Mouse (Mus musculus) gastrocnemius, postnatal 36 days (tissue): ENCODE results near the gene Lyl1. TPM values are rescaled to one million over a fixed set of nuclear protein-coding genes. Genes with fewer than 3 reads are reported as not detected.
A peak's percentile ranks its signal among the peaks of the same experiment; 100 is the strongest.

Experiments used
- DNase-seq, 2 experiments: peaks; one replicate each; pipeline ENCODE4 v3.0.0; 2022
- intact Hi-C: fragments of 180-260 bp; cut with DNase I; formaldehyde crosslinking; loops from one replicate; pipeline ENCODE4 v1.15.1; 2025
- total RNA-seq, 2 experiments: library from RNA; stranded (reverse); gene quantifications; 2 replicates each; pipeline ENCODE4 v1.2.3; 2021

The Lyl1 gene
- total RNA-seq, 2 experiments from 2014 or later, result 0.96 to 1.4 TPM

DNA sequence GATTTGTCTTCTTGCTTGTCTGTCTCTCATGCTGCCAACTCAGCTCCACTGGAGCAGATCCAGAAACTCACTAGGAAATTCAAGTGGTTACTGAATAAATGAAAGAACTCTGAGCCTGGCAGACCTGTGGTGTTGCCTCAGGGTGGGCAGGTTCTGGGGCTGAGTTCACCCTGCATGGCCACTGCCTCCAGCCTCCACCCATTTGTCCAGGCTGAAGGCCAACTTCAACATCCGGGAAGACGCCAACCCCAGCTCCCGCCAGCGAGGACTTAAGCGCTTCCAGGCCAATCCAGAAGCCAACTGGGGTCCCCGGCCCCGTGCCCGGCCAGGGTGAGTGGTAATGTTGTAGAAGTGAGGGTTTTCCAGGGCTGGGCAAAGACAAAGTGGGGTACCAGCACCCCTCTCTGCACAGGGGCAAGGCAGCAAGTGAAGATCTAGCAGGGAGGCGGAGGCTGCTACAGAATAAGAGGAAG, 2.3 kb upstream of the Lyl1 start:
- intact Hi-C loops, result loop anchor here (2.0 kb wide), 1 partner anchor 112 kb away; no protein-coding TSS in a partner anchor

DNA sequence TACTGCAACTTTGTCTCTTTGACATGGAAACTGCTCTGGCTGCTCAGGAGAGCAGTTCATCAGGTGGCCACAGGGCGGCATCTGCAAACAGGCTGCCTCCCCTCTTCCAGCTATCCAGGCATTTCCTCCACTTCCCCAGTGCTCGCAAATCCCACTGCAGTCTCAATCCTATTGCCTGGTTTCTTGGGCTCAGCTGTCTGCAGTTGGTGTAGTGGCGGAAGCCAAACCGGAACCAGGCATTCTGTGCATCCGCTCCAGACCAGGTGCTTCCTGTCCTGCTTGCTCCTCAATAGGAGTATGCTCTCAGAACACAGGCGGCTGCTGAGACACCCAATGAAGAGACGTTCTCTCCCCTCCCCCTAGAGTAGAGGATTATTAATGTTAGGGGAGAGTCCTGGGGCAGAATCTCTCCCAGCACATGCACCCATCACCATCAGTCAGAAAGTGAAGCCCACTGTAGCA, 1.4 kb upstream of the Lyl1 start:
- intact Hi-C loops, result loop anchor here (2.0 to 5.0 kb wide), 2 partner anchors 38 to 111 kb away; partner anchors contain the start of gene Ier2
- DNase-seq, result peak; percentile 57 to 61

More for the DNA sequence above, 2.3 kb upstream of the Lyl1 start:
- DNase-seq, result peak; percentile 61 to 73

DNA sequence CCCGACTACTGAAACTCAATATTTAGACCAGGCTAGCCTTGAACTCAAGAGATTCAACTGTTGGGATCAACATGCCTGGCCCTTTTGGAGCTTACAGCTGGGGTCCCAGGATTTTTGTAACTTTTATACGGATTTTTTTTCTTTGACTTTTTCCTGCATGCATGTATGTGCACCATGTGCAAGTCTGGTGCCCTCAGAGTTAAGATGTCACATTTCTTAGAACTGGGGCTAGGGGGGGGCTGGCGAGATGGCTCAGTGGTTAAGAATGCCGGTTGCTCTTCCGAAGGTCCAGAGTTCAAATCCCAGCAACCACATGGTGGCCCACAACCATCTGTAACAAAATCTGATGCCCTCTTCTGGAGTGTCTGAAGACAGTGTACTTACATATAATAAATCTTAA, 731 bp upstream of the Lyl1 start:
- intact Hi-C loops, result loop anchor here (5.0 kb wide), 1 partner anchor 38 kb away; the partner anchor contains the start of gene Ier2

DNA sequence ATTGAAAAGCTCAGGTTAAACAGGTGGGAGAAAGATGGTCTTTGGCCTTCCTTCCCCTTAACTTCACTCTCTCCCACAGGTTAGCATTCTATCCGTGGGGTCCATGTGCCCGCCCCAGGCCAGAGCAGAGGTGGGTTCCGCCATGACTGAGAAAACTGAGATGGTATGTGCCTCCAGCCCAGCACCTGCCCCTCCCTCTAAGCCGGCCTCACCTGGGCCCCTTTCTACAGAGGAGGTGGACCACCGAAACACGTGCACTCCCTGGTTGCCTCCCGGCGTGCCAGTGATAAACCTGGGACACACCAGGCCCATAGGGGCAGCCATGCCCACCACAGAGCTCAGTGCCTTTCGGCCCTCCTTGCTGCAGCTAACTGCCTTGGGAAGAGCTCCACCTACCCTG, 1.3 kb downstream of the Lyl1 start:
- intact Hi-C loops, result loop anchor here (5.0 kb wide), 1 partner anchor 40 kb away; the partner anchor contains the start of gene Ier2
- DNase-seq, result no peak

More for the DNA sequence above, 731 bp upstream of the Lyl1 start:
- DNase-seq, result no peak

DNA sequence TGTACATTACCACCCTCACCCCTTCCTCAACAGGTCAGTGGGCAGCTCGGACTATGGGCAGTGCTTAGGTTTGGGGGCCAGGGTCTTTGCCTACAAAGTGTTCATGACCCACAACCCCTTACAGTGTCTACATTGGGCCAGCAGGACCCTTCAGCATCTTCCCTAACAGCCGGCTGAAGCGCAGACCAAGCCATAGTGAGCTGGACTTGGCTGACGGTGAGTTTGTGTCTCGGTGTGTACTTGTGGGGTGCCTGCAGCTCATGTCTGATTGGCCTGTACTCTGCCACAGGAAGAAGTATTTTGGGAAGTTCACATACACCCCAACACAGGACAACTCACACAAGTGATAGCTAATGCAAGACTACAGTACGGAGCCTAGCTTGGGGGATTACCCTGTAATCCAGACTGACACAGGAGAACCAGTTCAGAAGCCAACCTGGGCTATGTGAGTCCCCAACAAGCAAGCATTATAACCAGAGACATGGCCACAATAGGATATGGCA, 1.8 kb downstream of the Lyl1 start:
- DNase-seq, result no peak
- intact Hi-C loops, result loop anchor here (5.0 kb wide), 1 partner anchor 41 kb away; the partner anchor contains the start of gene Ier2

DNA sequence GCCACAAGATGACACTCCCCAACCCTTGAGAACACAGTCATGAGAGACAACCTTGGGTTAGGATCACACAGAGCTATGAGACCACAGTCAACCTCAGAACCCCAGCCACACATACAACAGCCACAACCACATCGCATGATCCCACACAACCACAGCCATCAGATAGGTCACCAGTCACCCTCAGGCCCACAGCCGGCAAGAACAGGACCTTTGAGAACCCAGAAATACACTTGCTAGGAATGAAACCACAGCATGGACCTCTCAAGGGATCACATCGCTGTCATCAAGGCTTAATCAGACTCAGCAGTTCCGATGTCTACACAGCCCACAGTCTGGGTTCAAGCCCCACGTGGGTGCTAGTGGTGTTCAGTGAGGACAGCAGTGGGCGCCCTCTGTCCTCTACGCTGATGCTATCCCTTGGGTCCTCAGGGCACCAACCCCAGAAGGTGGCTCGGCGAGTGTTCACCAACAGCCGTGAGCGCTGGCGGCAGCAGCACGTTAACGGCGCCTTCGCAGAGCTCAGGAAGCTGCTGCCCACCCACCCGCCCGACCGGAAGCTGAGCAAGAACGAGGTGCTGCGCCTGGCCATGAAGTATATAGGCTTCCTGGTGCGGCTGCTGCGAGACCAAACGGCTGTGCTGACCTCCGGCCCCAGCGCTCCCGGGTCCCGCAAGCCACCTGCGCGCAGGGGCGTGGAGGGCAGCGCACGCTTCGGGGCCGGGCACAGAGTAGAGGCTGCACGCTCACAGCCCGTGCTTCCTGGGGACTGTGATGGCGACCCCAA, 2.4 kb downstream of the Lyl1 start:
- intact Hi-C loops, result loop anchor here (5.0 kb wide), 1 partner anchor 41 kb away; the partner anchor contains the start of gene Ier2
- peak in 1 of 2 experiments; percentile 21 for DNase-seq

DNA sequence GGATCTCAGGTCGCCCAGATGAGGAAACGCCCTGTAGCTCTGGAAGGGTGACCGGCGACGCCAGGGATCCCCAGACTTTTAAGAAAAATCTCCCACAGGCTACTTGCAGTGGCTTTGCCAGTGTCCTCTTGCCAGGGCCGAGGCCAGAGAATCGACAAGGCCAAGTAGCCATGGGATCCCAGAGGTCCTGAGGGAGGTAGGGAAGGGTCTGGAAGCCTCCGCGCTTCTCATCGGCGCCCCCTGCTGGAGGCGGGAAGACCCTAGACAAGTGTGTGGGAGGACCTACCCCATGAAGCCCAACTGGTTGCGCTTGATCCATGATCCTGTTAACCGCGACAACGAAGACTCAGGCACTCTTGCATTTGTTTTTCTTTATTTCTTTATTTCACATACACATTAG, 3.1 kb downstream of the Lyl1 start:
- intact Hi-C loops, result loop anchor here (5.0 kb wide), 1 partner anchor 42 kb away; the partner anchor contains the start of gene Ier2
- peak; percentile 77 to 79 for DNase-seq

DNA sequence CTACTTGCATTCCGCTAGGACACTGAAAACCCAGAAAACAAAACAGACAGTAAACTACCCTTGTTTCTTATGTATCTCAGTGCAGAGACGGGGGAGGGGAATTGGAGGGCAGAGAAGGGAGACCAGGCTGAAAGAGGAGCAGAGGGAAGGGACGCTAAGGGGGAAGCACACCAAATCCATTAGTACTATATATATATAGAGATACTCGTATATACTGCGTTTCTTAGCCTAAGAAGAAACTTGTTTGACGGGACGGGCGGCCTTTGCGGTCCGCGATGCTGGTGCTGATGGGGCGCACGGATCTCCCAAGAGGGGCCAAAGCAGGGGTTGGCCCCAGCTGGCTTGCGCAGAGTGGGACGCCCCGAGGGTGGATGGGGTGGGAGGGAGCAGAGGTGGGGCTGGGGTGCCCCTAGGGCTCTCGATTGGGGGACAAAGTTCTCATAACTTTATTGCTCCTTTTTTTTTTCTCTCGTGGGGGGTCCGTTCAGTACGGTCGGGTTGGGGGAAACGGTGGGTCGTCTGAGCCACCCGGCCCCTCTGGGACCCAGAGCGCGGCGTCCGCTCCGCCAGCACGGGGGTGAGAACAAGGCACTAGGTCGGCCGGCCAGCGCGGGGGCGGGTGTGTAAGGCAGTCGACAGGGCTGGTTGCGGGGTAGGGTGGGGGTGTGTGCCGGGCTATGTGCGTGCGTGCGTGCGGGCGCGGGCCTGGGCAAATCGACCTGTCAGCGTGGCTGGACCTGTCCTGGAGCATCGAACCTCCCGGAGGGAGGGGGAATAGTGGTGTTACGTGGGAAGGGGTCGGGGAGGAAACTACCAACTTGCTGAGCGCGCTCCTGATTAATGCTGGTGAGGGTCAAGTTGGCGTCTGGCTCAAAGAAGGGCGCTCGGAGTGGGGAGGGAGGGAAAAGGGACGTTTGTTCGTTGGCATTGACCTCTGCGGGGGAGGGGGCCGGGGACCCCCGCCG, 3.9 kb downstream of the Lyl1 start:
- intact Hi-C loops, result loop anchor here (5.0 kb wide), 1 partner anchor 43 kb away; the partner anchor contains the start of gene Ier2
- peak in 1 of 2 experiments; percentile 44 for DNase-seq

DNA sequence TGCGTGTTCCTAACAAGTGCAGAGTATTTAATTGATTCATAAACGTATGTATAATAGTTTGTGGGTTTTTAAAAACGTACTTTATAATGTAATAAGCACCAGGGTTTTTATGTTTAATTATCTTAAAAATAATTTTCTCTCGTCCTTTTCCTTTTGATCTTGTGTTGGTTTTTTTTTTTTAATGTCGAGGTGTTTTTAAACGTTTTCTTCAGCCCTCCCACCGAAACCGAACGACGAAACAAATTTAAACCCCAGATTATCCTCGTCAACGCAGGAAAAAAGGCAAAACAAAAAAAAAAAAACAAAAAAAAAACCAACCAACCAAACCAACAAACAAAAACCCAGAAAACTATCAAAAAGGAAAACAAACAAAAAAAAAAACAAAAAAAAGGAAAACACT, 4.7 kb downstream of the Lyl1 start:
- intact Hi-C loops, result no loop called here
- DNase-seq, result no peak

DNA sequence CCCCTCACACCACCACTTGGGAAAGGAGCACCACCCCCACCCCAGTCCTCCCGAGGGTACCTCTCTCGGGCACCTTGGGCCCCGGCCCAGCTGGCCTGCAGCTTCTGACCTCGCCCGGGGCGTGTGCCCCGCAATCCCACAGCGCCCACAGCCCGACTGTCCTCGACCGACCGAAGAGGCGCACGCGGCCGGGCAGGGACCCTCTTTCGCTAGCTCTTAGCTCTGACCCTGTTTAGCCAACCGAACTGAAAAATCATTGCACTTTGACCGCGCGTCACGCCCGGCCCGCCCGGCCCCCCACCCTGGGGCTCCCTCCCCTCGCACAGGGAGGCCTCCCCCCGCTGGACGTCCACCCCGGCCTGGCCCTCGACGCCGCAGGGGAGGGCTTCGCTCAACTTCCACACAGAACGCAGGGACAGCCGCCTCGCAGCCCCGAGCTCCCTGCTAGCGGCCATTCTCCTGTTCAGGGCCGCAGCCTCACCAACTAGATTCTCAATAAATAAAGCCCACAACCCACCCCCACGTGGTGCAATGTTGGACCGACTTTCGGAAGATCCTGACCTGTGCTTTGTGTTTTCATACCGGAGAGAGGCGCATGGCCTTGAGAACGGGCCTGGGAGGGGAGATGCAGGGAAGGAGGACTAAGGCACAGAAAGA, 5.5 kb downstream of the Lyl1 start:
- peak; percentile 43 to 55 for DNase-seq
- intact Hi-C loops, result no loop called here

DNA sequence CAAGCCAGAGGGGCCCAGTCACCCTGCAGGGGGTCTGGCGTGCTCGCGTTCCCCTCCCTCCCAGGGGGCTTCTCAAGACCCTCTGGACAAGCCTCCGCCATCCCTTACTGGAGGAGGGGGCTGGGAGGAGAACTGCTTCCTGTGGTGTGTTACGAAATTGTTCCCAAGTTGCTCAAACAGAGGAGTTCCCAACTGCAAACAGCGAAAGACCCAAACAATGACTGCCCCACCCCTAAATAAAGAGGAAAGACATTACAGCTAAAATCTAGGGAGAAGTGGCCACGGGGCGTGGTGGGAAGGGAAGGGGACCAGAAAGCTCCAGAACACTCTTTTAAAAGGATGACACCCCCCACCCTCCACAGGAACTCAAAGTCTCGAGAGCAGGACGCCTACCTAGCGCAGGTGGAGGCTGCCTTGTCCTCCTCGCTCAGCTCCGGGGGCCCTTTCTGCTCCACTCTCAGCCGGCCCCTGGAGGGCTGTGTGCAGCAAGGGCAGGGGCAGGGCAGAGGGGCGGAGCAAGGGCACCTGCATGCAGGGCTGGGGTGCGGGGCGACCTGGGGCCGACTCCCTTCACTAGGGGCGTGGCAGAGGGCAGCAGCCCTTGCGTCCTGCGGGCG, 6.1 kb downstream of the Lyl1 start:
- intact Hi-C loops, result no loop called here
- DNase-seq, result peak; percentile 39 to 49

DNA sequence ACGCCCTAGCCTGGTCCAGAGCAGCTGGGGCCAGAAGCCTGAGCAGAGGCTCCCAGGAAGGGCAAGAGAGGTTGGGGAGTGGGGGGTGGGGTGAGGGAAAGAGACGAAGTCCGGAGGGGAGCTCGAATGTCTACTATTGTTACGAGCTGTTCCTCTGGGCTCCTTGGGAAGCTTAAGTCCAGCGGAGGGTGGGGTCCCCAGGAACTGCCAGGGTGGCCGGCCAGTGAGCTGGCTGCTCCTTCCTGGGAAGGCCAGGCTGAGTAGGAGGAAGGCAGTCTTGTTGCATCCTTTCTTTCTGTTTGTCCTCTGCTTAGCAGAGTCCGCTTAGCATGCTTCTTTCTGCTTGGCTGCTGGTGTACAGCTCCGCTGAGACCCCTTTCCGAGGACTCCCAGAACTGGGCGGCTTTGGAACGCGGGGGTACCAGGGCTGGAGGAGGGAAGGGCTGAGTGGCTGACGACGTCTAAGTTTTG, 6.8 kb downstream of the Lyl1 start:
- intact Hi-C loops, result no loop called here
- DNase-seq, result peak; percentile 42 to 57

DNA sequence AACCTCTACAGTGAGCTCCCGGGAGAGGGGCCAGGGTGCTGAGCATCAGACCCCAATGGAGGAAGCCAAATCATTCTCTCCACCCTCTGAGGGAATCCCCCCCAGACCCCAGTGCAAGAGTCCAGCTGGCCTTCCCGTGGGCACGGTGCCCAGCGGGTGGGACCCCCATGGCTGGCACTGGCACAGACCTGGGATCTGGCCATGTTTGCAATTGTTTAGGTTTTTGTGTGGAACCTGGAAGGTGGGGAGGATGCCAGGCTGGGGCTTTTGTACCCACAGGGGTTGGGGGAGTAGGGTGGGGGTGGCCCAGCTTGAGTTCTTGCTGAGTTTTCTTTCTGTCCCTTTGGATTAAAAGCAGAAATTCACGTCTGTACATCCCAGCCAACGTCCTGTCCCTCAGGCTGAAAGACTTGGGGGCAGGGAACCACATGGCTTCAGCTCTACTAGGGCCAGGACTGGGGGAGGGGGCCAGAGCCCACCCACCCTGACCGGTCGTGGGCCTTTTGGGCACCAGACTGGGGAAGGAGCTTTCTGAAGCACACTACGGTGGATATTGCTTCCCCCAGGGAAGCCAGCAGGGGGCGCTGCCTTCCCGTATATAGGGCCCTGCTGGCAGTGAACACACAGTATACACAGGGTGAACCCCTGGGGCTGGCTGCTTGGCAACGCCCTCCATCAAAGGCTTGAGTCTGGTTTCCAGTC, 7.7 kb downstream of the Lyl1 start:
- DNase-seq, result peak; percentile 83 to 89
- intact Hi-C loops, result loop anchor here (1.0 kb wide), 1 partner anchor 102 kb away; no protein-coding TSS in a partner anchor

DNA sequence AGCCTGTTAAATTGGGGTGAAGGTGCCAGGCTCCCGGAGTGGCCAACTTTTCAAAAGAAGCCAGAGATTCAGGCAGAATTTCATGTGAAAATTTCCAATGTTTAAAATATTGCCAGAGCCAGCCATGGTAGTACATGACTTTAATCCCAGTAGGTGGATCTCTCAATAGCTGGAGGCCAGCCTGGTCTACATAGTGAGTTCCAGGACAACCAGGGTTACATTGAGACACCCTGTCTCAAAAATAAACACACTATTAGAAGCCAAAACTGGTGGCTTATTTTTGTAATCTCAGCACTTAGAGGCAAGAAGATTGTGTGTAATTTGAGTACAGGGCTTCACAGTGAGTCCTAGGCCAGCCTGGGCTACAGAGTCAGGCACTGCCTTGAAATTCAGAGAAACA, 8.7 kb downstream of the Lyl1 start:
- intact Hi-C loops, result loop anchor here (1.0 kb wide), 1 partner anchor 101 kb away; no protein-coding TSS in a partner anchor
- no peak for DNase-seq

DNA sequence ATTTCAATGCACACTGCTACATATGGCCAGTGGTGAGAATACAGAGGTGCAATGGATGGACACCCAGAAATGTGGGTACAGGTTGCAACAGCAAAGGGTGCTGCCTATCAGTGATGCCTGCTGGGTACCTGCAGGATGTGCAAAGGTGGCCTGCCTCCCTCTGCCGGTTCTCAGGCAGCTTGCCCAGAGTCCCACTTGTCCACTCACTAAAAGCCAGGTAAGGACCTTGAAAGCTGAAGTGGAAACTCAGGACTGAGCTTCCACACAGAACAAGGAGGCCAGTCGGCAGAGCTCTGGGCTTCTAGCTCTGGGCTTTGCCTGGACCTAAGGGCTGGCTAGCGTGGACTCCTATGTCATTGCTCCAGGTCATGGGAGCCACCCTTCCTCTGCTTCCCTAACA, 10.1 kb downstream of the Lyl1 start:
- intact Hi-C loops, result no loop called here
- DNase-seq, result peak in 1 of 2 experiments; percentile 14

DNA sequence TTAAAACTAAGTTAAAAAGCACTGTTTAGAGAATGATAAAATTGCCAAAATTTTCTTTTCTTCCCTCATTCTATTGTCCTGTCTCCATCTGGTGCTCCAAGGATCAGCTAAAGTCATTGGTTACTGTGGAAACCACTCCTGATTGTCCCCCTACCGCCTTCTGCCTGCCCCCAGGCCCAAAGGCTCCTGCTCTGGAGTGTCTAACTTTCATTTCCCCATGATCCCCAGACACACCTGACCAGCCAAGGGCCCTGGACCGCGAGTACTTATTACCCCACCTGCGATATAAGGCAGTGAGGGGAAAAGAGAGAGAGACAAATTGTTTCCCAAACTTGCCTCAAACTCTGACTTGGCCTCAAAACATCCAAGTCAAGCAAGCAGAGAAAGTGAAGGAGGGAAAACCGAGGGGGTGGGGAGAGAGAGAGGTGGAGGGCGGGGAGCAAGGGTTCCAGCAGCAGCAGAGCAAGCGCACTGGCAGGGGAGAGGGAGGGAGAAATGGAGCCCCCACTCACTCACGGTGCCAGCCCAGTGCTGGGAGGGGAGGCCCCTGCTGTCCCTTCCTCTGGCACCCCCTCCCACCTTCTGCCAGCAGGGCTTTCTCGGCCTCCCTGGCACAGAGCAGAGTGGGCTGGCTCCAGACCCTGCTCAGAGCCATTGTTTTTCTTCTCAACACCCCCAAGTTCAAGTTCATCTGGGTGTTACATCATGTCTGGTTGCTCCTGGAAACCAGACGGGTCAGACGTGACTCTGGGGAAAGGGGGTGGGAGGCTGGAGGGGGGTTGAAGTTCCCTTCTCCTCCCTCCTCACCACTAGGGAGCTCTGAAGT, 10.9 kb downstream of the Lyl1 start:
- intact Hi-C loops, result no loop called here
- DNase-seq, result peak; percentile 60 to 64

DNA sequence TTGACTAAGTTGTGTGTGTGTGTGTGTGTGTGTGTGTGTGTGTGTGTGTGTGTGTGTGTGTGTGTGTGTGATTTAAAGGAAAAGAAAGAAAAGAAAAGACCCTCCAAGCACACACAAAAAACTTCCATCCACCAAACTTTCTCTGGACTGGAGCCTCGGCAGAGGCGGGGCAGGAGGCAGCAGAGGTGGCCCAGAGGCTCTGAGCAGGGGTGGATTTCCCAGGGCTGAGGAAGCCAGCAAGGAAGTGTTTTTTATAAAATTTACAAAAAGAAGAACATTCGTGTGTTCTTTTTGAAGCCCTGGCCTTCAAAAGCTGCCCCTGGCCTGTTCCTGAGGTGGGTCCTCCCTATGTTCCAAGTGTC, 11.5 kb downstream of the Lyl1 start:
- intact Hi-C loops, result no loop called here
- peak in 1 of 2 experiments; percentile 51 for DNase-seq

DNA sequence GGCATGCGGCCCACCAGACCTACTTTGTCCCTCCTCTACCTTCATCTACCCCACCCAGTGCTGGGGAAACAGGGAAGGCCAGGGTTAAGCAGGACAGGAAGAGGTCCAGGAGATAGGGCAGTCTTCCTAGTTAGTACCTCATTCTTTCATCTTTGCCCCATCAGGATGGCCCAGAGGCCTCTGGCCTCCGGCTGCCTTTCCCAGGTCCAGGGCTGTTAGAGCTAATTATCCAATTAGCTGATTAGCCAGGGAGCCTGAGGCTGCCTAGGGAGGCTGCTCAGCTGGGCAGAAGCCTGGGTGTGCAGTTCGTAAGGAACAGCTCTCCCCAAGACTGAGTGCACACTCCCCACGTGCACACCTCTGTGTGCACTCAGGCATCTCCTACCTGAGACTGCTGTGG, 12.1 kb downstream of the Lyl1 start:
- intact Hi-C loops, result no loop called here
- no peak for DNase-seq
